Mouse (Mus musculus): Measurements from ENCODE around the gene Gpr155. TPM values are rescaled to one million over a fixed set of nuclear protein-coding genes. Genes with fewer than 3 reads are reported as not detected.

Gpr155 gene
- 7.1 and 7.5 TPM in 2 replicates for polyA plus RNA-seq (2016; fragmentation: Nextera tagmentation; extraction: Ambion mirVana)

DNA sequence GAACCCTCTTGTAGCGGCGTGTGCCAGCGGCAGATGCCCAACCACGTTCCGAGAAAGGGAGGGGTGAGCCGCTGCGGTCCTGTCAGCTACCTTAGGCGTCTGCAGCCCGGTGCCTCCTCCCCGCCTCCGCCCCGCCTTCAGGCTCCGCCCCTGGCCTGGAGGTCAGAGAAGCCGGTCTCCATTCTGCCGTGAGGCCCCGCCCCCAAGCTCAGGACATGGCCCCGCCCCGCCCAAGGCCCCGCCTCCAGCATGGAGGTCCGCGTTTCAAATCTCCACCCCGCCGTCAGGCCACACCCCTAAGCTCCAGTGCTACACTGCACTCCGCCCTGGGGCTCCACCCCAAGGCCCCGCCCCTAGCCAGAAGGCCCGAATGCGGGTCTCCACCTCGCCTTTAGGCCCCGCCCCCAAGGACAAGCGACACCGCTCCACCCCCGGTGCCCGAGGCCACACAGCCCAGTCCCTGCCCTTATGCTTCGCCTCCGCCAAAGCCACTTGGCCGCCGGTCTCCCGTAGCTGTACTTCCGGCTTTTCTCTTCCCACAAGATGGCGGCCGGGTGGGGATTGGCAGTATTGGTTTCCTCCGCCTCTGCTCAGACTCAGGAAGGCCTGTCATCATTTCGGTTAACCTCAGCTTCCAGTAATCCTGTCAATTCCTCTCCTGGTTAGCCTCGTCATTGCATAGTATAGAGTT, at the start of gene Gpr155:
TSS of gene Gpr155 (minus strand) at position 217 of the 691 bp plus-strand sequence.
- peaks cover 11% of the 10 kb centered on the region; the same call in 1 of the 2 replicates for H3K4me1 ChIP-seq
- peak; percentile 99 for ATAC-seq (ENCODE audit: insufficient number of reproducible peaks, insufficient read depth, low FRiP score, low TSS enrichment)
- H3K36me3 ChIP-seq: no peaks in the 10 kb centered on the region
- H3K4me3 ChIP-seq: peak within 1 kb of the TSS; percentile 73
- no peaks in the 10 kb centered on the region for H3K9me3 ChIP-seq
- no peaks in the 10 kb centered on the region for H3K27me3 ChIP-seq
- H3K9ac ChIP-seq: peak within 1 kb of the TSS; percentile 70
- H3K27ac ChIP-seq: peak within 1 kb of the TSS; percentile 69; the same call in 1 of the 2 replicates
- H3K4me2 ChIP-seq (replicated peaks): peak within 1 kb of the TSS; percentile 96
- WGBS: under 1% methylated on average over 44 of the region's 44 CpGs

DNA sequence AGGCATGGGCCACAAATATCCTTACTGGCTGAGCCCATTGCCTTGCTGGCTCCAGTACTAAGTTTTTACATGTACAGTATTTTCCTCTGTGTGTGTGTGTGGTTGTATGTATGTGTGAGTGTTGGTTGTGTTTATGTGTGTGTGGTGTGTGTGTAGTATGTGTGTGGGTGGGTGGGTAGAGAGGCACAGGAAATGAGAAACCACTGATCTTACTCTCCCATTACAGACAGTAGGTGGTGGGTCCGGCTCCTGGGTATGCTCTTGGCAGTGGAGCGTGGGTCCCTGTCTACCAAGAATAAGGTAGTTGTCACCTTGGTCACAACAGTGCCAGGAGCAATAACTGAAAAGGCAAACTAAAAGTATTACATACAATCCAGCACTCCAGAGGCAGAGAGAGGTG, 49.5 kb upstream of the Gpr155 start:
- H3K4me2 ChIP-seq (replicated peaks): no peak overlapping the region
- peaks cover 56% of the 10 kb centered on the region for H3K36me3 ChIP-seq
- WGBS: 79% methylated on average over 2 of the region's 2 CpGs
- peaks cover 10% of the 10 kb centered on the region for H3K4me1 ChIP-seq
- H3K27ac ChIP-seq: no peak overlapping the region
- H3K27me3 ChIP-seq: no peaks in the 10 kb centered on the region
- no peak for ATAC-seq (ENCODE audit: insufficient number of reproducible peaks, insufficient read depth, low FRiP score, low TSS enrichment)
- no peak overlapping the region for H3K9ac ChIP-seq
- H3K4me3 ChIP-seq: no peak overlapping the region
- H3K9me3 ChIP-seq: no peaks in the 10 kb centered on the region

DNA sequence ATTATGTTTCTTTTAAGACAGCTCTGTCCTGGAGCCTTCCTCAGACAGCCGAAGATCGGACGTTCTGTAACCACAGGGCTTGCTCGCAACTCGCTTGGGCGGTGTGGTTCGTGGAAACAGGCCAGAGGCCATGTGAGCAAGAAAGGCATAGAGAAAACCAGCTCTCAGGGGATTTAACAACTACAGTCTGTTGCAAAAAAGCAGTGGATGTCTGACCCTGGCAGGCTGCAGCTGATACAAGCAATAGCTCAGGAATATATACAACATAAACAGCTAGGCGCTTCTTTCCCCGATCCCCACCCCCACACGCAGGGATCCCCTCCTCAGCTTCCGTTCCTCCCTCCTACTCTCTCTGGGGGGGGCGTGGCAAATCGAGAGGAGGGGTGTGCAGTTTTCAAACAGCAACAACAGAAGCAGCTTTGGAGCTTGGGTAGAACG, 45.6 kb upstream of the Gpr155 start:
- 0 out of 2 replicates have a peak overlapping the region, but pooled peaks have one; percentile 24 for H3K9ac ChIP-seq

DNA sequence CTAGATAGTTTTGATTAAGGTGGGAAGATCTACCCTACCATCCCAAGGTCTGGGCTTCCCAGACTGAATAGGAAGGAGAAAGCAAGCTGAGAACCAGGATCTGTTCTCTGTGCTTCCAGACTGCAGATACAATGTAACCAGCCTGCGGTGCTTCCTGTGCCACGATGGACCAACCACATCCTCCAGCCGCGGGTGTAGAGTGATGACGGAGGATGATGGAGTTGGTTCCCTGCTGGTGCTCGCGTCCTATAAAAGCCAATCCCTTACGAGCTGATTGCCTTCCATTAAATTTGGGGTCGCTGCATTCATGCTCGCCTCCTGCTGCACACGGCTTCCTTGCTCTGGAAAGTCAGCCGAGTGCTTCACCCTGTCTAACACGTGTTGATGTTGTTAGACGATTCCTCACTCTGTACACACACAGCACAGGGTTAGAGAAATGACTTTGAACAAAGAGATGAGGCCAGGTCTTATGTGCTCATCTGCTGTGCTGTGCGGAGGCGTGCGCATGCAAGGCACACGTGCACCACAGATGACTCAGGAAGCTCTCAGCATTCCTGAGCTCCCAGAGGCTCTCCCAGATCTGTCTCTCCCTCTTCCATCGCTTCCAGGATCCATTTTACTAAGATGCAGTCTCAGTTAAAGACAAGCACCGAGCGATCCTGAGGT, 42.6 kb upstream of the Gpr155 start:
- Histone ChIP-seq H3K9ac (no peak overlapping the region), H3K27ac (peak overlapping the region; percentile 2; the same call in 1 of the 2 replicates), H3K9me3 (no peaks in the 10 kb centered on the region), H3K36me3 (peaks cover 12% of the 10 kb centered on the region), H3K4me1 (peaks cover 13% of the 10 kb centered on the region), H3K27me3 (no peaks in the 10 kb centered on the region), H3K4me2 (replicated peaks) (no peak overlapping the region), H3K4me3 (no peak overlapping the region)
- 60% methylated on average over 21 of the region's 21 CpGs for WGBS
- ATAC-seq (ENCODE audit: insufficient number of reproducible peaks, insufficient read depth, low FRiP score, low TSS enrichment): no peak

More for the DNA sequence above, 45.6 kb upstream of the Gpr155 start:
- 18% methylated on average over 14 of the region's 14 CpGs for WGBS
- H3K4me1 ChIP-seq: peaks cover 15% of the 10 kb centered on the region
- no peaks in the 10 kb centered on the region for H3K9me3 ChIP-seq
- no peaks in the 10 kb centered on the region for H3K27me3 ChIP-seq
- H3K27ac ChIP-seq: peak overlapping the region; percentile 77
- no peak for ATAC-seq (ENCODE audit: insufficient number of reproducible peaks, insufficient read depth, low FRiP score, low TSS enrichment)
- peak overlapping the region; percentile 39 for H3K4me2 ChIP-seq (replicated peaks)
- H3K36me3 ChIP-seq: peaks cover 33% of the 10 kb centered on the region
- H3K4me3 ChIP-seq: no peak overlapping the region

DNA sequence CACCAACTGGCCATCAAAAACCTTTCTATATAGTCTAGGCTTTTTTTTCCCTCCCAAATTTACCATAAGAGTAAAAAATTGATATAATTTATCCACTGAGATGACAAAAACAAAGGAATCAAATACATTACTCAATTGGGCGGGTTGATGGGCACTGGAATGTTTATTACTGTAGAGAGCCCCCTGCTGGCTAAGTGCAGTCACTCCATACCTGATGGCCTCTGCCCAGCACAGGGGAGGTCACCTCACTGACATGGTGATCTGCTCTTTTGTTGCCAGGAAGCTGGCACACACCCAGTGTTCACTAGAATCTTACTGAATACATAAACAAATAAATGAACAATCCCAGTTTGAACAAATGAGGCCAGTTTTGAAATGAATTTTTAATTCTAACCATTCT, 40.9 kb upstream of the Gpr155 start:
- H3K9me3 ChIP-seq: no peaks in the 10 kb centered on the region
- no peak overlapping the region for H3K4me2 ChIP-seq (replicated peaks)
- H3K27ac ChIP-seq: no peak overlapping the region
- ATAC-seq (ENCODE audit: insufficient number of reproducible peaks, insufficient read depth, low FRiP score, low TSS enrichment): no peak
- peaks cover 12% of the 10 kb centered on the region for H3K4me1 ChIP-seq
- no peak overlapping the region for H3K9ac ChIP-seq
- WGBS: 33% methylated on average over 1 of the region's 1 CpGs
- H3K36me3 ChIP-seq: no peaks in the 10 kb centered on the region
- H3K27me3 ChIP-seq: no peaks in the 10 kb centered on the region
- no peak overlapping the region for H3K4me3 ChIP-seq

DNA sequence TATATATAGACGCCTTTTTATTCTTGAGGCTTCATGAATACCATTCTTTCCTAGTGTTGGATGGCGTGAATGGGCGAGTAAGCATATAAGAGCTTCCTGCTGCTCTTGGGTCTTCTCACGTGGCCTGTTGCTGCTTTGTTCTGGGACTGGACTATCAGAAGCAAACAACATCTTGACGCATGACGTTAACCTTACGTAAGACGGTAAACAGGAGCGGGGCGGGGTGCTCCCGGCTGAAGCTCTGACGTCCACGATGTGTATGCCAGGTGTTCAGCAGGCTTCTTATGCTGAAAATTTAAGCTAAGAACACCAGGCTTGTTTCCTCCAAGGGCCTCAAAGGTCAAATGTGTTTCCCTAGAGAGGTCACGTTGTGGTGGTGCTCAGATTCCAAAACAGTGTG, 39.5 kb upstream of the Gpr155 start:
- no peak for ATAC-seq (ENCODE audit: insufficient number of reproducible peaks, insufficient read depth, low FRiP score, low TSS enrichment)
- Histone ChIP-seq H3K36me3 (no peaks in the 10 kb centered on the region), H3K9me3 (no peaks in the 10 kb centered on the region), H3K4me3 (no peak overlapping the region), H3K27me3 (no peaks in the 10 kb centered on the region), H3K9ac (no peak overlapping the region), H3K4me1 (peaks cover 6% of the 10 kb centered on the region; the same call in 1 of the 2 replicates), H3K27ac (no peak overlapping the region), H3K4me2 (replicated peaks) (no peak overlapping the region)
- WGBS: 64% methylated on average over 14 of the region's 14 CpGs

GRCm38 (mm10) chr2:73419730-73420129, 33.4 kb upstream of the Gpr155 start:
- WGBS: 51% methylated on average over 7 of the region's 7 CpGs
- Histone ChIP-seq H3K9ac (no peak overlapping the region), H3K9me3 (no peaks in the 10 kb centered on the region), H3K4me3 (no peak overlapping the region), H3K4me2 (replicated peaks) (no peak overlapping the region), H3K36me3 (no peaks in the 10 kb centered on the region), H3K27ac (no peak overlapping the region), H3K4me1 (no peaks in the 10 kb centered on the region), H3K27me3 (no peaks in the 10 kb centered on the region)
- ATAC-seq (ENCODE audit: insufficient number of reproducible peaks, insufficient read depth, low FRiP score, low TSS enrichment): no peak

GRCm38 (mm10) chr2:73419285-73419684, 32.9 kb upstream of the Gpr155 start:
- Histone ChIP-seq H3K4me3 (no peak overlapping the region), H3K27ac (no peak overlapping the region), H3K27me3 (no peaks in the 10 kb centered on the region), H3K36me3 (no peaks in the 10 kb centered on the region), H3K9ac (no peak overlapping the region), H3K4me2 (replicated peaks) (no peak overlapping the region), H3K4me1 (no peaks in the 10 kb centered on the region), H3K9me3 (no peaks in the 10 kb centered on the region)
- 39% methylated on average over 4 of the region's 4 CpGs for WGBS
- no peak for ATAC-seq (ENCODE audit: insufficient number of reproducible peaks, insufficient read depth, low FRiP score, low TSS enrichment)

GRCm38 (mm10) chr2:73415892-73416291, 29.5 kb upstream of the Gpr155 start:
- WGBS: 35% methylated on average over 5 of the region's 5 CpGs
- Histone ChIP-seq H3K4me1 (no peaks in the 10 kb centered on the region), H3K4me2 (replicated peaks) (no peak overlapping the region), H3K27me3 (no peaks in the 10 kb centered on the region), H3K4me3 (no peak overlapping the region), H3K27ac (no peak overlapping the region), H3K9ac (no peak overlapping the region), H3K36me3 (no peaks in the 10 kb centered on the region), H3K9me3 (no peaks in the 10 kb centered on the region)
- ATAC-seq (ENCODE audit: insufficient number of reproducible peaks, insufficient read depth, low FRiP score, low TSS enrichment): no peak

- no peak overlapping the region for H3K4me3 ChIP-seq
- no peaks in the 10 kb centered on the region for H3K4me1 ChIP-seq
- H3K36me3 ChIP-seq: no peaks in the 10 kb centered on the region
- H3K9ac ChIP-seq: no peak overlapping the region
- WGBS: 93% methylated on average over 8 of the region's 8 CpGs
- ATAC-seq (ENCODE audit: insufficient number of reproducible peaks, insufficient read depth, low FRiP score, low TSS enrichment): no peak
- no peak overlapping the region for H3K4me2 ChIP-seq (replicated peaks)
- no peak overlapping the region for H3K27ac ChIP-seq
- H3K27me3 ChIP-seq: no peaks in the 10 kb centered on the region
- no peaks in the 10 kb centered on the region for H3K9me3 ChIP-seq
Measured at GRCm38 (mm10) chr2:73410076-73410475, 23.7 kb upstream of the Gpr155 start.

DNA sequence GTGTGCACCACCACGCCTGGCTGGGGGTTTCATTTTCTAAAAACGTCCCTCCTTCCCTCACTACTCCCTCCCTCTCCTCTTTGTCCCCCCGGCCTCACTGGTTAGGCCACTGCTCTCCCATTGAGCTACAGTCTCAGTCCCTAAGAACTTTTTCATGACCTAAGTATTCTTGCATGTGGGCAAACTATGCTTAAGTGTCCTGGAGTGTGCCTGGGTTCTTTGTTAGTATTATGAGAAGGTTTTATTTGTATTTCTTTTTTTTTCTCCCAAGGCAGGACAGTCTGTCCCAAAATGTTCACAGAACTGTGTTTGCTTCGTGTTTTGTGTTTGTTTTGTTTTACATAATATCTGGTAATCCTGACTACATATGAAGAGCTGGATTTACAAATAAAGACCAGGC, 21.3 kb upstream of the Gpr155 start:
- ATAC-seq (ENCODE audit: insufficient number of reproducible peaks, insufficient read depth, low FRiP score, low TSS enrichment): no peak
- Histone ChIP-seq H3K27me3 (no peaks in the 10 kb centered on the region), H3K4me1 (peaks cover 3% of the 10 kb centered on the region; the same call in 1 of the 2 replicates), H3K27ac (no peak overlapping the region), H3K4me2 (replicated peaks) (no peak overlapping the region), H3K9me3 (no peaks in the 10 kb centered on the region), H3K36me3 (no peaks in the 10 kb centered on the region), H3K9ac (no peak overlapping the region), H3K4me3 (no peak overlapping the region)
- 71% methylated on average over 4 of the region's 4 CpGs for WGBS

DNA sequence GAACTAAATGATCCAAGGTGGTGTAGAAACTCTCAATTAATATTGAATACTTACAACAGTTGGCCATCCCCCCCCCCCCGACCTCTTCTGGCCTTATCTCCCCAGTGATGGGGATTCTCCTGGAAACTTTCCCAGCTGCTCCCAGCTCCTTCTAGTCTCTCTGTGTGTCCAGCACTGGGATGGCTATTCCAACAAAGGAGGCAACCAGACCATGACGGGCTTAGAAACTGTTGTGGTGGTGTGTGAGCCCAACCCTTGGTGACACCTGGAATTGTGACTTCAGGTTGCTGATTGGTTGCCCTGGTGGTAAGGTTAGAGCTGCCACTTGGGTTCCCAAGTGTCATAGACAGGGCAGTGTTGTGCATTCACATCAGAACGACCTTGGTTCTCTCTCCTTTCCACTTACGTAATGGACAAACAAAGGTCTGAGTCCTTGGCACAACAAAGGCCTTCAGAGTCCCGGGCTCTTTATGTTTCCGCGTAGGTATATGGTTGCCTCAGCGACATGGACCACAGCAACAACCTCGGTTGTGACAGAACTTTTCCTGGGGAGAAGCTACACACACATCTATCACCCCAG, 20.1 kb upstream of the Gpr155 start:
- Histone ChIP-seq H3K9ac (no peak overlapping the region), H3K27me3 (no peaks in the 10 kb centered on the region), H3K4me3 (no peak overlapping the region), H3K4me1 (peaks cover 4% of the 10 kb centered on the region; the same call in 1 of the 2 replicates), H3K27ac (no peak overlapping the region), H3K4me2 (replicated peaks) (no peak overlapping the region), H3K36me3 (no peaks in the 10 kb centered on the region), H3K9me3 (no peaks in the 10 kb centered on the region)
- ATAC-seq (ENCODE audit: insufficient number of reproducible peaks, insufficient read depth, low FRiP score, low TSS enrichment): no peak
- 86% methylated on average over 9 of the region's 9 CpGs for WGBS
